Mouse (Mus musculus): ENCODE measurements around the gene Parvg.

DNA sequence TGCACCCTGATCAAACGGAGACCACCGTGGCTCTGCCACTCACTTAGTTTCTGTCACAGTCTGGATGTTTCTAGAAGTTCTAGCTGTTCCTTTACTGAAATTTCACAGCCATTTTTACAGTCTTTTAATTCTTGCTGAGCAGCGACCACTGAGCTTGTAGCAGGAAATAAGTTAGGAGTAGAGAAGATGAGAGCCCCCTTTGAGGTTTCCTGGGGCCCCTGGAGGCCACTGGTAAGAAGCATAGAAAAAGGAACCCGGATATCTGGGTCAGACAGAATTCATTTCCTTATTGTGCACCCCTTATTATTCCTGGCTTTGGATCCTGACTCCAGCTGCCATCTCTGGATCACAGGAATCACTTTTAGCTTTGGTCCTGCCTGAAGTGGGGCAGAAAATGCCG lies 31.3 kb downstream of the Parvg start:
- TF ChIP-seq CTCF (IDR thresholded peaks at IDR 0.05): no peak
- no peak for TF ChIP-seq EP300 (IDR thresholded peaks at IDR 0.05)
